Mouse (Mus musculus) thymus, adult 2 months (tissue): ENCODE data around the gene Dcdc2c.

Experiments
- CTCF ChIP-seq: fragments of 200-500 bp; IDR thresholded peaks from 2 replicates; pipeline ENCODE4 v1.5.1; 2012; ENCODE audit warnings: mild to moderate bottlenecking, control low read depth, low read length, moderate library complexity, borderline replicate concordance; ENCODE audit not compliant: control insufficient read depth, poor library complexity, insufficient read depth; ENCODE audit errors: extremely low read depth
- POLR2A ChIP-seq: fragments of 200-500 bp; IDR thresholded peaks from 2 replicates; pipeline ENCODE4 v1.6.1; 2012; ENCODE audit warnings: mild to moderate bottlenecking, low read length, control low read depth, moderate library complexity; ENCODE audit not compliant: control insufficient read depth, poor library complexity, insufficient read depth; ENCODE audit errors: extremely low read depth

DNA sequence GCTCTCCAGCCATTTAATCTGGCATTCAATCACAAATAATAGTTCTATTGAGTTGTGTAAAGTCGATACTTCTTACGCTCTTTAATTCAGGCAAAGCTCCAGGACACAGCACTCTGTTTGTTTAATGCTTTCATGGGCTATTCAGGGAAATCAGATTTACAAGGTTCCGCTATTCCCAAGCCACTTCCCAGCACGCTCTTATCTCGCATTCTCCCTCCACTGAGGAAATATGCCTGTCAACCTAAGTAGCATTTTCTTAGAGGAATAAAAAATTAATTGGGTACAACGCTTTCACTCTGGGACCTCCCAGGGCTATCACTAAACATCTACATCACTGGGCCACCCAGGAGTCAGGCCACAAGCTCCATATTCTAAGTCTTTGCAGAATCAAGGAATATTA lies 160.1 kb downstream of the Dcdc2c start:
- no peak for TF ChIP-seq CTCF
- no peak for TF ChIP-seq POLR2A
